13 mouse cellular contexts compared by ENCODE assay signal in genomic region chr12:53447469-53447868, GRCm38 (mm10).
A peak's percentile ranks its signal among the peaks of the same experiment; 100 is the strongest.
DNase-seq lines count a peak whose midpoint lies in the region; ATAC-seq lines count a peak whose summit lies in the region.
"Had no signal": no experiment of that assay in that cellular context is flagged by ENCODE, and none has a peak within 500 bp of the region (broad histone marks: within the 10 kb centered on the region; RNA-seq: fewer than 3 reads in every experiment).

No protein-coding gene starts in this region.

- no peak overlapping the region for H3K9ac ChIP-seq in midbrain, embryonic 16.5 days (ENCODE audit: low read depth, low read length)
- no peak overlapping the region for H3K9ac ChIP-seq in hindbrain, embryonic 15.5 days
- H3K9ac ChIP-seq in neural tube, embryonic 14.5 days (replicated peaks; ENCODE audit: low read depth, low read length) = no peak overlapping the region
- H3K9ac ChIP-seq: heart, embryonic 15.5 days; intestine, embryonic 15.5 days had no signal

- 69% methylated on average over 8 of the region's 8 CpGs for WGBS in midbrain, embryonic 10.5 days
- WGBS in midbrain, embryonic 16.5 days = 19% methylated on average over 8 of the region's 8 CpGs
- 14% methylated on average over 8 of the region's 8 CpGs for WGBS in hindbrain, embryonic 15.5 days
- 16% methylated on average over 8 of the region's 8 CpGs for WGBS in neural tube, embryonic 14.5 days

- H3K4me2 ChIP-seq in midbrain, embryonic 16.5 days (ENCODE audit: low read length) = no peak overlapping the region
- H3K4me2 ChIP-seq in hindbrain, embryonic 15.5 days = no peak overlapping the region
- no peak overlapping the region; the same call in 1 of the 2 replicates for H3K4me2 ChIP-seq in neural tube, embryonic 14.5 days (ENCODE audit: low read depth, low read length)
- H3K4me2 ChIP-seq: heart, embryonic 15.5 days; intestine, embryonic 15.5 days had no signal

- no peaks in the 10 kb centered on the region for H3K27me3 ChIP-seq in midbrain, embryonic 10.5 days (ENCODE audit: low read depth, poor library complexity, severe bottlenecking)
- H3K27me3 ChIP-seq in midbrain, embryonic 16.5 days (ENCODE audit: control insufficient read depth, insufficient read depth, low read depth, low read length) = no peaks in the 10 kb centered on the region
- H3K27me3 ChIP-seq in hindbrain, embryonic 15.5 days = no peaks in the 10 kb centered on the region
- no peaks in the 10 kb centered on the region for H3K27me3 ChIP-seq in neural tube, embryonic 14.5 days (ENCODE audit: control insufficient read depth, insufficient read depth, low read length)
- H3K27me3 ChIP-seq: heart, embryonic 15.5 days; intestine, embryonic 15.5 days had no signal

- H3K4me3 ChIP-seq in midbrain, embryonic 10.5 days = no peak overlapping the region
- H3K4me3 ChIP-seq in midbrain, embryonic 16.5 days (ENCODE audit: low read depth, low read length) = no peak overlapping the region
- H3K4me3 ChIP-seq in hindbrain, embryonic 15.5 days = no peak overlapping the region
- no peak overlapping the region for H3K4me3 ChIP-seq in neural tube, embryonic 14.5 days (ENCODE audit: low read depth, low read length)
- H3K4me3 ChIP-seq: heart, embryonic 15.5 days; intestine, embryonic 15.5 days had no signal

- ATAC-seq in midbrain, embryonic 16.5 days = no peak
- no peak for ATAC-seq in hindbrain, embryonic 15.5 days (ENCODE audit: low FRiP score, low read depth)
- ATAC-seq in neural tube, embryonic 14.5 days (ENCODE audit: low read depth) = peak; percentile 46; the same call in 1 of the 2 replicates
- ATAC-seq: intestine, embryonic 15.5 days had no signal

- H3K27ac ChIP-seq in midbrain, embryonic 10.5 days (replicated peaks) = peak overlapping the region; percentile 61
- H3K27ac ChIP-seq in midbrain, embryonic 16.5 days (ENCODE audit: low read length) = no peak overlapping the region
- H3K27ac ChIP-seq in hindbrain, embryonic 15.5 days (replicated peaks) = peak overlapping the region; percentile 31; the same call in 1 of the 2 replicates
- no peak overlapping the region for H3K27ac ChIP-seq in neural tube, embryonic 14.5 days (ENCODE audit: low read depth, low read length)
- H3K27ac ChIP-seq: heart, embryonic 15.5 days; intestine, embryonic 15.5 days had no signal

- H3K4me1 ChIP-seq in midbrain, embryonic 10.5 days = peaks cover 41% of the 10 kb centered on the region
- peaks cover 17% of the 10 kb centered on the region for H3K4me1 ChIP-seq in midbrain, embryonic 16.5 days (ENCODE audit: control insufficient read depth, insufficient read depth, low read length)
- H3K4me1 ChIP-seq in hindbrain, embryonic 15.5 days (replicated peaks) = peaks cover 27% of the 10 kb centered on the region
- peaks cover 6% of the 10 kb centered on the region; the same call in 1 of the 2 replicates for H3K4me1 ChIP-seq in neural tube, embryonic 14.5 days (ENCODE audit: control insufficient read depth, insufficient read depth, low read length)
- H3K4me1 ChIP-seq: heart, embryonic 15.5 days; intestine, embryonic 15.5 days had no signal

- H3K9me3 ChIP-seq in midbrain, embryonic 10.5 days (replicated peaks) = no peaks in the 10 kb centered on the region
- no peaks in the 10 kb centered on the region for H3K9me3 ChIP-seq in midbrain, embryonic 16.5 days (replicated peaks; ENCODE audit: control insufficient read depth, low read length, poor library complexity, severe bottlenecking)
- H3K9me3 ChIP-seq in hindbrain, embryonic 15.5 days = no peaks in the 10 kb centered on the region
- H3K9me3 ChIP-seq in neural tube, embryonic 14.5 days (ENCODE audit: control insufficient read depth, low read length) = no peaks in the 10 kb centered on the region
- H3K9me3 ChIP-seq: heart, embryonic 15.5 days; intestine, embryonic 15.5 days had no signal

- DNase-seq in embryo, embryonic 10.5 days (ENCODE audit: low spot score) = peak; percentile 25
- DNase-seq in embryo, embryonic 10 days (ENCODE audit: low spot score) = no peak
- no peak for DNase-seq in midbrain, embryonic 10.5 days (ENCODE audit: low spot score)
- no peak for DNase-seq in adrenal gland, postnatal 10 days
- DNase-seq in lung, postnatal 25 days (ENCODE audit: low spot score) = no peak
- DNase-seq: lung, adult 2 months; thymus, adult 18-20 months had no signal

- 0 out of 2 replicates have a peak, but pooled peaks cover 2% of the 10 kb centered on the region for H3K36me3 ChIP-seq in midbrain, embryonic 10.5 days
- no peaks in the 10 kb centered on the region for H3K36me3 ChIP-seq in midbrain, embryonic 16.5 days (ENCODE audit: control insufficient read depth, insufficient read depth, low read length)
- no peaks in the 10 kb centered on the region for H3K36me3 ChIP-seq in hindbrain, embryonic 15.5 days
- H3K36me3 ChIP-seq in neural tube, embryonic 14.5 days (ENCODE audit: control insufficient read depth, insufficient read depth, low read length) = no peaks in the 10 kb centered on the region
- H3K36me3 ChIP-seq: G1E; heart, embryonic 15.5 days; intestine, embryonic 15.5 days had no signal

Comparison
In these comparisons a context has a peak if more than half of its experiments do, and no peak if none do; other contexts are left out.
1. H3K27ac ChIP-seq: peak in midbrain, embryonic 10.5 days (single experiment) and hindbrain, embryonic 15.5 days (single experiment); none in midbrain, embryonic 16.5 days (single experiment) and neural tube, embryonic 14.5 days (single experiment).